Mouse (Mus musculus): ENCODE data around the gene Ssbp3. TPM values are rescaled to one million over a fixed set of nuclear protein-coding genes. Genes with fewer than 3 reads are reported as not detected.

Ssbp3 gene
- polyA plus RNA-seq, 1 experiment: 130 TPM

- no peak overlapping the region for H3K27ac ChIP-seq (ENCODE audit: control insufficient read depth, insufficient read depth, low read length)
- H3K27me3 ChIP-seq (ENCODE audit: control insufficient read depth, insufficient read depth, low read length): no peaks in the 10 kb centered on the region
- DNase-seq: no peak
- H3K4me3 ChIP-seq (ENCODE audit: control insufficient read depth, insufficient read depth, low read length): no peak overlapping the region
- H3K36me3 ChIP-seq (ENCODE audit: control insufficient read depth, insufficient read depth, low read length): no peaks in the 10 kb centered on the region; the same call in 1 of the 2 replicates
- WGBS: 93% methylated on average over 10 of the region's 10 CpGs
- peaks cover 11% of the 10 kb centered on the region for H3K4me1 ChIP-seq (replicated peaks; ENCODE audit: control insufficient read depth, insufficient read depth, low read length)
- TF ChIP-seq POLR2A (IDR thresholded peaks at IDR 0.05; ENCODE audit: control insufficient read depth, extremely low read depth, insufficient read depth, low read length, poor library complexity): no peak
- no peak for TF ChIP-seq CTCF (IDR thresholded peaks at IDR 0.05; ENCODE audit: borderline replicate concordance, control insufficient read depth, extremely low read depth, insufficient read depth, low read length, poor library complexity)
Measured at GRCm38 (mm10) chr4:106964996-106965395, 54.5 kb downstream of the Ssbp3 start.

DNA sequence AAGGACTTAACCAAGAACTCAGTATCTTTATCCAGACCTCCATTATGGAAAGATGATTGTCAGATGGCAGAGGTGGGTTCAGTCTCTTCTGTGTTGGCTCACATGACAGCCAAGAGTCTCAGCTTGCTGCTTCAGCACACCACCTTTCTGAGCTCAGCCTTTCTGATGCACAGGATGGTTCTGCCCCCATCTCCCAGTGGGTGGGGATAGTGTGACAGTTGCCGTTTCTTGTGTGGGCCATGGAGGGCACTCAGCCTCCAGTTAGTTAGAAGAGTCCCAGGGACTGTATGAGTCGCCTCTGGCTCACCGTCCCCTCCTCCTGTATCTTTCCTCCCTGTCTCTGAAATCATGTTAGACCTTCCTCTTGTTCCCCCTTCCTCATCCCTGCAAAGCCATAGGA is 55.9 kb downstream of the Ssbp3 start:
- Histone ChIP-seq H3K27me3 (ENCODE audit: control insufficient read depth, insufficient read depth, low read length) (no peaks in the 10 kb centered on the region), H3K4me1 (replicated peaks; ENCODE audit: control insufficient read depth, insufficient read depth, low read length) (peaks cover 25% of the 10 kb centered on the region), H3K27ac (ENCODE audit: control insufficient read depth, insufficient read depth, low read length) (no peak overlapping the region), H3K36me3 (ENCODE audit: control insufficient read depth, insufficient read depth, low read length) (no peaks in the 10 kb centered on the region; the same call in 1 of the 2 replicates), H3K4me3 (ENCODE audit: control insufficient read depth, insufficient read depth, low read length) (no peak overlapping the region)
- DNase-seq: no peak
- 94% methylated on average over 3 of the region's 3 CpGs for WGBS
- TF ChIP-seq CTCF (IDR thresholded peaks at IDR 0.05; ENCODE audit: borderline replicate concordance, control insufficient read depth, extremely low read depth, insufficient read depth, low read length, poor library complexity): no peak
- TF ChIP-seq POLR2A (IDR thresholded peaks at IDR 0.05; ENCODE audit: control insufficient read depth, extremely low read depth, insufficient read depth, low read length, poor library complexity): no peak

- no peak overlapping the region for H3K27ac ChIP-seq (ENCODE audit: control insufficient read depth, insufficient read depth, low read length)
- TF ChIP-seq CTCF (IDR thresholded peaks at IDR 0.05; ENCODE audit: borderline replicate concordance, control insufficient read depth, extremely low read depth, insufficient read depth, low read length, poor library complexity) (no peak), POLR2A (IDR thresholded peaks at IDR 0.05; ENCODE audit: control insufficient read depth, extremely low read depth, insufficient read depth, low read length, poor library complexity) (no peak)
- H3K36me3 ChIP-seq (ENCODE audit: control insufficient read depth, insufficient read depth, low read length): no peaks in the 10 kb centered on the region; the same call in 1 of the 2 replicates
- H3K4me1 ChIP-seq (replicated peaks; ENCODE audit: control insufficient read depth, insufficient read depth, low read length): peaks cover 44% of the 10 kb centered on the region
- DNase-seq: no peak
- WGBS: 69% methylated on average over 8 of the region's 8 CpGs
- H3K4me3 ChIP-seq (ENCODE audit: control insufficient read depth, insufficient read depth, low read length): no peak overlapping the region
- no peaks in the 10 kb centered on the region for H3K27me3 ChIP-seq (ENCODE audit: control insufficient read depth, insufficient read depth, low read length)
Measured at GRCm38 (mm10) chr4:106968910-106969309, 58.4 kb downstream of the Ssbp3 start.

GRCm38 (mm10) chr4:106970786-106971185 is 60.3 kb downstream of the Ssbp3 start:
- TF ChIP-seq POLR2A (IDR thresholded peaks at IDR 0.05; ENCODE audit: control insufficient read depth, extremely low read depth, insufficient read depth, low read length, poor library complexity): no peak
- TF ChIP-seq CTCF (IDR thresholded peaks at IDR 0.05; ENCODE audit: borderline replicate concordance, control insufficient read depth, extremely low read depth, insufficient read depth, low read length, poor library complexity): no peak
- Histone ChIP-seq H3K4me1 (replicated peaks; ENCODE audit: control insufficient read depth, insufficient read depth, low read length) (peaks cover 46% of the 10 kb centered on the region), H3K36me3 (ENCODE audit: control insufficient read depth, insufficient read depth, low read length) (no peaks in the 10 kb centered on the region), H3K4me3 (ENCODE audit: control insufficient read depth, insufficient read depth, low read length) (no peak overlapping the region), H3K27me3 (ENCODE audit: control insufficient read depth, insufficient read depth, low read length) (no peaks in the 10 kb centered on the region), H3K27ac (ENCODE audit: control insufficient read depth, insufficient read depth, low read length) (peak overlapping the region; percentile 51)
- peak; percentile 57 for DNase-seq
- WGBS: 14% methylated on average over 7 of the region's 7 CpGs

- no peaks in the 10 kb centered on the region for H3K36me3 ChIP-seq (ENCODE audit: control insufficient read depth, insufficient read depth, low read length)
- no peak overlapping the region for H3K27ac ChIP-seq (ENCODE audit: control insufficient read depth, insufficient read depth, low read length)
- DNase-seq: no peak
- no peak overlapping the region for H3K4me3 ChIP-seq (ENCODE audit: control insufficient read depth, insufficient read depth, low read length)
- TF ChIP-seq POLR2A (IDR thresholded peaks at IDR 0.05; ENCODE audit: control insufficient read depth, extremely low read depth, insufficient read depth, low read length, poor library complexity) (no peak), CTCF (IDR thresholded peaks at IDR 0.05; ENCODE audit: borderline replicate concordance, control insufficient read depth, extremely low read depth, insufficient read depth, low read length, poor library complexity) (no peak)
- H3K4me1 ChIP-seq (replicated peaks; ENCODE audit: control insufficient read depth, insufficient read depth, low read length): peaks cover 53% of the 10 kb centered on the region
- H3K27me3 ChIP-seq (ENCODE audit: control insufficient read depth, insufficient read depth, low read length): no peaks in the 10 kb centered on the region
- 94% methylated on average over 4 of the region's 4 CpGs for WGBS
Measured at GRCm38 (mm10) chr4:106972061-106972460, 61.6 kb downstream of the Ssbp3 start.

GRCm38 (mm10) chr4:106972461-106973384 is 62.2 kb downstream of the Ssbp3 start:
- no peaks in the 10 kb centered on the region for H3K27me3 ChIP-seq (ENCODE audit: control insufficient read depth, insufficient read depth, low read length)
- no peaks in the 10 kb centered on the region for H3K36me3 ChIP-seq (ENCODE audit: control insufficient read depth, insufficient read depth, low read length)
- H3K4me1 ChIP-seq (replicated peaks; ENCODE audit: control insufficient read depth, insufficient read depth, low read length): peaks cover 57% of the 10 kb centered on the region
- no peak overlapping the region for H3K4me3 ChIP-seq (ENCODE audit: control insufficient read depth, insufficient read depth, low read length)
- TF ChIP-seq POLR2A (IDR thresholded peaks at IDR 0.05; ENCODE audit: control insufficient read depth, extremely low read depth, insufficient read depth, low read length, poor library complexity): no peak
- TF ChIP-seq CTCF (IDR thresholded peaks at IDR 0.05; ENCODE audit: borderline replicate concordance, control insufficient read depth, extremely low read depth, insufficient read depth, low read length, poor library complexity): no peak
- H3K27ac ChIP-seq (ENCODE audit: control insufficient read depth, insufficient read depth, low read length): no peak overlapping the region
- no peak for DNase-seq
- WGBS: 85% methylated on average over 15 of the region's 15 CpGs
